Mouse (Mus musculus) heart, embryonic 13.5 days (tissue): ENCODE results near the gene Spata31d1a. TPM values are rescaled to one million over a fixed set of nuclear protein-coding genes. Genes with fewer than 3 reads are reported as not detected.

Experiments
- ATAC-seq: fragments of 200-750 bp; cut with Nextera tagmentation; 2 replicates; pipeline ENCODE4 v1.8.0; 2017; ENCODE audit warnings: moderate TSS enrichment; ENCODE audit not compliant: insufficient number of reproducible peaks, low FRiP score, low TSS enrichment; ENCODE audit errors: extremely low read depth
- H3K27ac ChIP-seq: fragments of 300-500 bp; sonication (generic); replicated peaks from 2 replicates; pipeline ENCODE4 v1.5.1; 2015; ENCODE audit warnings: moderate library complexity, mild to moderate bottlenecking, inconsistent platforms
- H3K27me3 ChIP-seq: fragments of 300-500 bp; sonication (generic); replicated peaks from 2 replicates; pipeline ENCODE4 v1.6.1; 2015; ENCODE audit warnings: mild to moderate bottlenecking, inconsistent platforms
- H3K36me3 ChIP-seq: fragments of 300-500 bp; sonication (generic); 2 replicates; pipeline ENCODE4 v1.6.1; 2015; ENCODE audit warnings: mild to moderate bottlenecking, inconsistent platforms
- H3K4me1 ChIP-seq: fragments of 300-500 bp; sonication (generic); 2 replicates; pipeline ENCODE4 v1.6.1; 2015; ENCODE audit warnings: inconsistent platforms
- H3K4me2 ChIP-seq: fragments of 300-500 bp; sonication (generic); 2 replicates; pipeline ENCODE4 v1.6.1; 2015; ENCODE audit warnings: inconsistent platforms, mild to moderate bottlenecking, moderate library complexity
- H3K4me3 ChIP-seq: fragments of 300-500 bp; sonication (generic); 2 replicates; pipeline ENCODE4 v1.5.1; 2015; ENCODE audit warnings: moderate library complexity, mild to moderate bottlenecking, inconsistent platforms
- H3K9ac ChIP-seq: fragments of 300-500 bp; sonication (generic); 2 replicates; pipeline ENCODE4 v1.6.1; 2015; ENCODE audit warnings: inconsistent platforms, mild to moderate bottlenecking, moderate library complexity
- H3K9me3 ChIP-seq: fragments of 300-500 bp; sonication (generic); 2 replicates; pipeline ENCODE4 v1.6.1; 2016; ENCODE audit warnings: inconsistent platforms
- WGBS: fragments of 180-500 bp; shearing (Covaris S2); methylation state at CpG from one replicate; pipeline ENCODE4 v1.1.7; 2015; ENCODE audit warnings: mixed read lengths; 5-methylcytosine and 5-hydroxymethylcytosine counted together
- polyA plus RNA-seq: library from polyadenylated mRNA; unstranded; fragments of >200 nt; fragmentation: Nextera tagmentation; extraction: Ambion mirVana; gene quantifications from 2 replicates; pipeline ENCODE4 v1.2.1, GENCODE M21; 2015

Gene Spata31d1a
- polyA plus RNA-seq, 1 experiment from 2014 or later, result not detected

DNA sequence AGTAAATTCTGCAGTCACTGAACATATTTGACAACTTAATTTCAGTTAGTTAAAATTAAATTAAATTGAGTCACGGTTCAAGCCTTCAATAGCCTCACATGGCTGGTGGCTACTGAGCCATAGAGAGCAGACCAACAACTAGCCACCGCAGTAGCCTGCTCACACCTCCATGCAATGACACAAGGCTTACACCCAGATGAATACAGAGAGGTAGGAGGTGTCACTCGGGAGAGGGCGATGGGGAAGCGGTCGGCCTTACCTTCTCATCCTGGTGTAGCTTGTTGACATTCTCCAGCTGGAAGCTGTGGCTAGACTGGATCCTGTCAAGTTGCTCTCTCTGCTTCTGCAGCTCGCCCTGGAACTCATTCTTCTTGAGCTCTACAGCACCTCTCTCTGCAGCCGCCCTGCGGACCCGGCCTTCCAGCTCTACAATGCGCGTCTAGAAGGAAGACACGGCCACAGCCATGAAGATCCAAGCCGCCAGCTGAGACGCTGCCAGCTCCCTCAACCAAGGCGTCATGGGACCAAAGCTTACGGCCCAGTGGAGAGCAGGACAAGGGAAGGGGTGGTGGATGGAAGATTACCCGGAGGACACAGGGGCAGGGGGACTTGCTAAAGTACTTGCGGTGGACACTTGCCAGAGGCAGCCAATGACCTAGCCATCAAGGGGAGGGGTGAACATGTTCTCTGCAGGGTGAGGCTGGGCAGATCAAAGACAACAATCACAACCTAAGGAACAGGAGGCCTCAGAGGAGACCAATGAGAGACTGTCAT, 46.0 kb downstream of the Spata31d1a start:
- Histone ChIP-seq H3K36me3 (peaks cover 57% of the 10 kb centered on the region), H3K27ac (no peak overlapping the region), H3K9ac (no peak overlapping the region), H3K9me3 (no peaks in the 10 kb centered on the region), H3K4me3 (no peak overlapping the region), H3K27me3 (no peaks in the 10 kb centered on the region), H3K4me2 (no peak overlapping the region), H3K4me1 (peaks cover 10% of the 10 kb centered on the region)
- WGBS, result 88% methylated on average over 19 of the region's 19 CpGs
- ATAC-seq, result no peak

DNA sequence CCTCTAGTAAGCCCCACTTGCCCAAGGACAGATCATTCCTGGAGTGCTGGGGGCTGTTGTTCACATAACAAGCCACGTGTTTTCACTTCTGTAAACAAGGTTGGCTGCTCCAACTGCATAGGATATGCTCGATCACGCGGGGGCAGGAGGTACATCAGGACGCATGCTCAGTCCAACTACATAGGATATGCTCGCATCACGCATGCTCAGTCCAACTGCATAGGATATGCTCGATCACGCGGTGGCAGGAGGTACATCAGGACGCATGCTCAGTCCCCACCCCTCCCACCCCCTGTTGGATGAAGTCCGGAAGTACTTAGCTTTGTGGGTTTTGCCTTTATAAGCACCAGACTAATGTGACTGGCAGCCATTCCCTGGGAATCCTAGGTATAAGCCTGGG, 48.2 kb downstream of the Spata31d1a start:
- no peak overlapping the region for H3K4me2 ChIP-seq
- H3K27me3 ChIP-seq, result no peaks in the 10 kb centered on the region
- no peak overlapping the region for H3K9ac ChIP-seq
- no peak overlapping the region for H3K4me3 ChIP-seq
- H3K4me1 ChIP-seq, result no peaks in the 10 kb centered on the region
- no peaks in the 10 kb centered on the region for H3K9me3 ChIP-seq
- no peak for ATAC-seq
- H3K27ac ChIP-seq, result no peak overlapping the region
- H3K36me3 ChIP-seq, result peaks cover 62% of the 10 kb centered on the region
- WGBS, result 93% methylated on average over 12 of the region's 12 CpGs

DNA sequence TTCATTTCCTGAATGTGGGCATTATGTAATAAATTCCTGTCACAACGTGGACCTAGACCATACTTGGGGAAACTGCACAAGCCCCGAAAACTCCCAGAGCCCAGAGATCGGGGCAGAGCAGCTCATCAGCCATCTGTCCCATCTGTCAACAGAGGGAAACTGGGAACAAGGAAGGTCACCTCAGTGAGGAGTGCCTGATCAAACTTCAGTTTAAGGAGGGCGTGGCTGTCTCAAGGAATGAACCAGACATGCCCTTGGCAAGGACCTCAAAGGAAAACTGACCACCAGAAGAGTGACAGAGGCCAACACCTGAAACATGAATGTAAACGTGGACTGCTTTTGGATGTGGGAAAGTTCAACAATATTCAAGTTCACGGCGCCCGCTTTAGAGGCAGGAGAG, 48.7 kb downstream of the Spata31d1a start:
- H3K9me3 ChIP-seq, result no peaks in the 10 kb centered on the region
- H3K27ac ChIP-seq, result no peak overlapping the region
- H3K27me3 ChIP-seq, result no peaks in the 10 kb centered on the region
- peaks cover 5% of the 10 kb centered on the region; the same call in 1 of the 2 replicates for H3K4me1 ChIP-seq
- ATAC-seq, result no peak
- no peak overlapping the region for H3K4me3 ChIP-seq
- no peak overlapping the region for H3K9ac ChIP-seq
- H3K36me3 ChIP-seq, result peaks cover 60% of the 10 kb centered on the region
- no peak overlapping the region for H3K4me2 ChIP-seq
- WGBS, result 91% methylated on average over 8 of the region's 8 CpGs

DNA sequence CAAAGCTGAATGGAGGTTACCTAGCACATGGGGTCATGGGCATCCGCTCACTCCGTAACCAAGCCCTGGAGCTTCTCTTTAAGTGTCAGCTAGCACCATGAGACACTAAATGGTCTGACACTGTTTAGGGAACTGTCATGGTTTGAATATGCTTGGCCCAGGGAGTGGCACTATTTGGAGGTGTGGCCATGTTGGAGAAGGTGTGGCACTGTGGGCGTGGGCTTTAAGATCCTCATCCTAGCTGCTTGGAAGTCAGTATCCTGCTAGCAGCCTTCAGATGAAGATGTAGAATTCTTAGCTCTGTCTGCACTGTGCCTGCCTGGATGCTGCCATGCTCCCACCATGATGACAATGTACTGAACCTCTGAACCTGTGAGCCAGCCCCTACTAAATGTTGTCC, 49.8 kb downstream of the Spata31d1a start:
- Histone ChIP-seq H3K27ac (no peak overlapping the region), H3K4me1 (peaks cover 6% of the 10 kb centered on the region; the same call in 1 of the 2 replicates), H3K9ac (no peak overlapping the region), H3K27me3 (no peaks in the 10 kb centered on the region), H3K9me3 (no peaks in the 10 kb centered on the region), H3K36me3 (peaks cover 60% of the 10 kb centered on the region), H3K4me3 (no peak overlapping the region), H3K4me2 (no peak overlapping the region)
- WGBS, result 89% methylated on average over 3 of the region's 3 CpGs
- no peak for ATAC-seq

DNA sequence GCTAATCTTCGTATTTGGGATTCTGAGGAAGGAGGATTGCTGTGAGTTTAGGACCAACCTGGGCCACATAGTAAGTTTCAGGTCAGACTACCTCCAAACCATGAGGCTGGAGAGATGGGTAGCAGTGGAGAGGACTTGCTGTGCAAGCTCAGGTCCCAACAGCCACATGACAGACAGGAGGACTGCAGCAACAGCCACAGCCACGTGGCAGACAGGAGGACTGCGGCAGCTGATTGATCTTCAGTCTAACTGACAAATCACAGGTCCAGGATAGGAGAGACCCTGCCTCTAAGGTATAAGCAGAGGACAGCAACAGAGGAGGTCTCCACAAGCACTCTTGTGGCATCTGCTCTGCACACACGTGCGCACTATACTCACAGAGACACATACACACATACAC, 52.3 kb downstream of the Spata31d1a start:
- Histone ChIP-seq H3K9me3 (no peaks in the 10 kb centered on the region), H3K4me3 (no peak overlapping the region), H3K4me1 (peaks cover 17% of the 10 kb centered on the region), H3K27me3 (no peaks in the 10 kb centered on the region), H3K36me3 (peaks cover 40% of the 10 kb centered on the region), H3K27ac (no peak overlapping the region), H3K4me2 (no peak overlapping the region), H3K9ac (no peak overlapping the region)
- ATAC-seq, result no peak
- 83% methylated on average over 5 of the region's 5 CpGs for WGBS

DNA sequence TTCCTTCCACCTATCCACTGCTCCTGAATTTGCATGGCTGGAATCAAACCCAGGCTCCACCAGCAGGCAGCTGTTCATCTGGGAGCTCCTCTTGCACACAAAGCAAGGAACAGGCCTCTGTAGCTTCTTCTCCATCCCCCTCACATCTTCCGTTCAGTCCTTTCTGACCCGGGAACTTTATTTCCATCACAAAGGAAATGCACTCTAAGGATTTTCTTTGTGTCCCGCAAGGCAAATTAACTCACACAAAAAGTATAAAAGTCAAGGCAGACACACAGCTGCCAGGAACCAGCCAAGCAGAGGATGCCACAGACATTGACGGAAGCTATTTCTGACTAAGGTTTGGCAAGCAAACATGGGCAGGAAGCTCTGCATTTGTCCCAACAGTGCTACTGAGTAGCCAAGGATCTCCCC, 53.1 kb downstream of the Spata31d1a start:
- ATAC-seq, result no peak
- Histone ChIP-seq H3K9me3 (no peaks in the 10 kb centered on the region), H3K4me3 (no peak overlapping the region), H3K36me3 (peaks cover 32% of the 10 kb centered on the region), H3K4me2 (no peak overlapping the region), H3K9ac (no peak overlapping the region), H3K27ac (peak overlapping the region; percentile 39; the same call in 1 of the 2 replicates), H3K4me1 (peaks cover 23% of the 10 kb centered on the region), H3K27me3 (no peaks in the 10 kb centered on the region)
- WGBS, result 74% methylated on average over 4 of the region's 4 CpGs

DNA sequence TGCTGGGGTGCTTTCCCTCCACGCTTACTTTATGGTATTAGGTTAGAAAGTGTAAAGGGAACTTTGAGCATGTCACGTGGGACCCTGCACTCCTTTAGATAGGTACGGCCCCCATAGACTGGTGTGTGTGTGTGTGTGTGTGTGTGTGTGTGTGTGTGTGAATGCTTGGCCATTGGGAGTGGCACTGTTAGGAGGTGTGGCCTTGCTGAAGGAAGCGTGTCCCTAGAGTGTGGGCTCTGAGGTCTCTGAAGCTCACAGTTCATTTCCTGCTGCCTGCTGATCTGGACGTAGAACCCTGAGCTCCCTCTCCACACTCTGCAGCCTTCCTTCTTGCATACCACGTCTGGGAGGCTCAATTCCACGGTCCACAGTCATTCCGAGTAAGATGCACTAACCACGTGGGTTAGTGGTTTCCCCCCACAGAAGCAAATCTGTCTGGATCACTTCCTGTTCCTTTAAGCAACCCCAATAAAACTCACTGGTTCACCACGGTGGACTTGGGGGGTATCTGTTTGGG, 53.8 kb downstream of the Spata31d1a start:
- Histone ChIP-seq H3K36me3 (peaks cover 26% of the 10 kb centered on the region), H3K4me2 (no peak overlapping the region), H3K4me1 (peaks cover 23% of the 10 kb centered on the region), H3K27ac (peak overlapping the region; percentile 39; the same call in 1 of the 2 replicates), H3K9ac (no peak overlapping the region), H3K4me3 (no peak overlapping the region), H3K9me3 (no peaks in the 10 kb centered on the region), H3K27me3 (no peaks in the 10 kb centered on the region)
- ATAC-seq, result no peak
- WGBS, result 65% methylated on average over 10 of the region's 10 CpGs

DNA sequence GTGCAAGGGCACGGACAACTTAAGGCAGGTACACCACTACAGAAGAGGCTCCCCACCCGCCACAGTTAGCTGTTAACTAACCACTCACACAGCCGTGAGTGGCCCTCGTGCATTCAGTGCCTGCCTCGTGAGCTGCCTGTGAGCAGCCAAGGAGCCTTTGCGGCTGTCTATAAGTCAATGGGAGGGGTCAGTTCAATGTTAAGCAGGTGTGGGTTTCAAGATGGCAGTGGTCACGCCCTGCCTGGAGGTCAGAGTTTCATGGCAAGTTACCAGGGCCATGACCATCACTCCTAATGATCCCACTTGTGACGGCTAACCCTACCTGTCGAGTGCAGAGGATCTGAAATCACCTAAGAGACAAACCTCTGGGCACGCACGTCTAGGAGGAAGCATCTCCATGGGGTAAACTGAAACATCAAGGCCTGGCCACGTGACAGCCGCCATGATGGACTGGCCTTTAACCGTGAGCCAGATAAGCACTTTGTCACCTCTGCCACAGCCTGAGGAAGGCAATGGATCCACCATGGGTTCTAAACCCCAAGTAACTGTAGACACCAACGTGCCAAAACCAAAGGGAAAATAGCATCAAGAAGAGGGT, 54.3 kb downstream of the Spata31d1a start:
- no peak overlapping the region for H3K4me3 ChIP-seq
- 90% methylated on average over 15 of the region's 15 CpGs for WGBS
- no peak overlapping the region for H3K4me2 ChIP-seq
- peaks cover 23% of the 10 kb centered on the region for H3K4me1 ChIP-seq
- no peak overlapping the region for H3K27ac ChIP-seq
- ATAC-seq, result no peak
- H3K9me3 ChIP-seq, result no peaks in the 10 kb centered on the region
- H3K36me3 ChIP-seq, result peaks cover 22% of the 10 kb centered on the region
- H3K9ac ChIP-seq, result no peak overlapping the region
- H3K27me3 ChIP-seq, result no peaks in the 10 kb centered on the region

DNA sequence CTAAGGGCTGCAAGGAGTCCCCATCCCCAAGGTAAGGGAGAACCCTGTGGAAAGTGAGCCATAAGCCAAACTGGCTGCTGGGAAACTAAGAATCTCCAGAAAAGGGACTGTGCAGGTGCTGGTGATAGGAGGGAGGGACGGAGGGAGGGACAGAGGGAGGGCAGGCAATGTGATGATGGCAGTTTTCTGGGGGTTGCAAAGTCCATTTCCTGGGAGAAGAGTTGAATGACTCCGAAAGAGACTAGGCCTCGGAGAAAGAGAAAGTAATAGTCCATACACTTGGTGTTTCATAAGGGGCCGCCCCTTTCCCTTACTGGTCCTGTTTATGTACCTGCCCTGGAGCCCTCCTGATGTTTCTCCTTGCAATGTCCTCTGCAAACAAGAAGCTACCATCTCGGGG, 55.7 kb downstream of the Spata31d1a start:
- no peak for ATAC-seq

DNA sequence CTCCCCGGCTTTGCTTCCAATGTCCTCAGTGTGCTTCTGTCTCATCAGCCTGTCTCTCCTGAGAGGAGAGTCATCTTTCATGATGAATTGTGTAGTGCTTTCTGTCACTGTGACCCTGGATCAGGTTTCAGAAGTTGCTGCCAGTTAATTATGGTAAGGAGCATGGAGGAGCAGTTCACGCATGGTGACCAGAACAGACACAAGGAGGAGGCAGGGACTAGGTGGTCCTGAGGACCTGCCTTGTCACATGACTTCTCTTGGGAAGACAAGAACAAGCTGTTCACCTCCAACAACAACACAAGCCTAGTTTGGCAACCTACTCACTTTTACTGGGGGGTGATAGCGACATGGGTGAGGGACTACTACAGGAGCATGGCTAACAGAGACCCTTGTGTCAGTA, 57.0 kb downstream of the Spata31d1a start:
- Histone ChIP-seq H3K27me3 (no peaks in the 10 kb centered on the region), H3K4me1 (peaks cover 23% of the 10 kb centered on the region), H3K4me2 (no peak overlapping the region), H3K4me3 (no peak overlapping the region), H3K9ac (no peak overlapping the region; the same call in 1 of the 2 replicates), H3K9me3 (no peaks in the 10 kb centered on the region), H3K36me3 (peaks cover 31% of the 10 kb centered on the region), H3K27ac (no peak overlapping the region)
- WGBS, result 61% methylated on average over 3 of the region's 3 CpGs
- no peak for ATAC-seq

More for the DNA sequence above, 55.7 kb downstream of the Spata31d1a start:
- H3K36me3 ChIP-seq, result peaks cover 22% of the 10 kb centered on the region
- no peaks in the 10 kb centered on the region for H3K9me3 ChIP-seq
- H3K4me1 ChIP-seq, result peaks cover 23% of the 10 kb centered on the region
- H3K4me3 ChIP-seq, result no peak overlapping the region
- WGBS, result 76% methylated on average over 5 of the region's 5 CpGs
- no peak overlapping the region for H3K9ac ChIP-seq
- no peak overlapping the region for H3K27ac ChIP-seq
- H3K4me2 ChIP-seq, result no peak overlapping the region
- no peaks in the 10 kb centered on the region for H3K27me3 ChIP-seq

DNA sequence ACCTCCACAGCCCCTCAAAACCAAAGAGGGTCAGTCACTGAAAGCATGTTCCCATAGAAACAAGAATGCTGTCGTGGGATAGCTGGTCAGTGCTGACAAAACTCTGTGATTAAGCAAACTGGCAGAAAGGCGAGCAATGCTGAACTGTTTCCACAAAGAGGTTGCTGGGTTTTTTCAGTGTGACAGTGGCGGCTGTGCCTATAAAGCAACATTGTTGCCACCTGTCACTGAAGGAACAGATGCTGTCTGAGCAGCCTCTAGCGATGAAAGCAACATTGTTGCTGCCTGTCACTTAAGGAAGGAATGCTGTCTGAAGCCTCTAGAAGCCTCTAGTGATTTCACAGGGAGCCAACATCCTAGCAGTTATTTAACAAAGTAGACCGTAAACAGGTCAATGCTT, 57.5 kb downstream of the Spata31d1a start:
- no peak overlapping the region for H3K4me3 ChIP-seq
- H3K9ac ChIP-seq, result no peak overlapping the region; the same call in 1 of the 2 replicates
- no peak for ATAC-seq
- H3K9me3 ChIP-seq, result no peaks in the 10 kb centered on the region
- no peak overlapping the region for H3K27ac ChIP-seq
- H3K4me2 ChIP-seq, result no peak overlapping the region
- H3K36me3 ChIP-seq, result peaks cover 31% of the 10 kb centered on the region
- no peaks in the 10 kb centered on the region for H3K27me3 ChIP-seq
- peaks cover 28% of the 10 kb centered on the region for H3K4me1 ChIP-seq
- 44% methylated on average over 5 of the region's 5 CpGs for WGBS
